Mouse (Mus musculus): ENCODE data around the gene Ttf2.

Ttf2 gene

GRCm38 (mm10) chr3:100973906-100974305 is 4.4 kb upstream of the Ttf2 start:
- peak; percentile 56 for DNase-seq

- peak; percentile 64 for DNase-seq
Measured at GRCm38 (mm10) chr3:100963849-100964542, 5.5 kb downstream of the Ttf2 start.

GRCm38 (mm10) chr3:100961501-100961900 is 8.0 kb downstream of the Ttf2 start:
- DNase-seq = no peak

- no peak for DNase-seq
Measured at GRCm38 (mm10) chr3:100961007-100961406, 8.5 kb downstream of the Ttf2 start.

GRCm38 (mm10) chr3:100954616-100955015 is 14.8 kb downstream of the Ttf2 start:
- no peak for DNase-seq

GRCm38 (mm10) chr3:100951531-100951930 is 17.9 kb downstream of the Ttf2 start:
- DNase-seq = no peak

DNA sequence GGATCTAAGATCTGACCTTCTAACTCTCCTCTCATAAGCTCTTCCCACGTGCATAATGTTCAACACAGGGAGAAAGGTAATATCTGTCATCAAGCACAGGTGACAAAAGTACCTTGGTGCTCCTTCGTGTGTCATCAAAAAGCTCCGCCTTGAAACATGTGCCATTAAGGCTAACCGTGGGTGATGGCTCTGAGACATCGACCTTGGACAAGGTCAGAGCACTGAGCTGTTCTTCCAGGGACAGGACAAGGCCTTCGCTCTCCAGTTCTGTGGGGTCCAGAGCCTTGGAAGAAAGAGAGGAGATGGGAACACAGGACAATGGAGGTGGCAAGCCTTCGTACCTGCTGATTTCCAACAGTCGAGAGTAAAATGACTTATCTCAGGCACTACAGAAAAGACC is 22.2 kb downstream of the Ttf2 start:
- DNase-seq = no peak

GRCm38 (mm10) chr3:100940496-100941037 is 28.9 kb downstream of the Ttf2 start:
- no peak for DNase-seq

GRCm38 (mm10) chr3:100938211-100938610 is 31.3 kb downstream of the Ttf2 start:
- DNase-seq = no peak

DNA sequence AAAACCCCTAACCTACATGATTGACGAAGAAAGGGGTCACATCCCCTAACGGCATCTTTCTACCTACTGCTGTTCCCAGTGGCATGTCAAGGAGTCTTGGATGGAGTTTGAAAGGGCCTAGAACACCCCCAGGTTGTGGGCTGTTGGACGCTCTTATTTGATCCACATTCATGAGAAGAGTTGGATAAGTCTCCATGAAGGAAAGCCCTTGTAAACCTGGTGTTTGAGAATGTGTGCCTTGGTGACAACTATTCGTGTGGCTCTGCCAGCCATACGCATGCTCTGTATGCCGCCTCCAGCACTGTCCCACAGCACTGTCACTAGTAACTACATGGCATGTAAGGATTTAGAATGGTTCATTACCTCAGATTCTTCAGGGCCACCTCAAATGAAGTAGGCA is 33.3 kb downstream of the Ttf2 start:
- DNase-seq = no peak

DNA sequence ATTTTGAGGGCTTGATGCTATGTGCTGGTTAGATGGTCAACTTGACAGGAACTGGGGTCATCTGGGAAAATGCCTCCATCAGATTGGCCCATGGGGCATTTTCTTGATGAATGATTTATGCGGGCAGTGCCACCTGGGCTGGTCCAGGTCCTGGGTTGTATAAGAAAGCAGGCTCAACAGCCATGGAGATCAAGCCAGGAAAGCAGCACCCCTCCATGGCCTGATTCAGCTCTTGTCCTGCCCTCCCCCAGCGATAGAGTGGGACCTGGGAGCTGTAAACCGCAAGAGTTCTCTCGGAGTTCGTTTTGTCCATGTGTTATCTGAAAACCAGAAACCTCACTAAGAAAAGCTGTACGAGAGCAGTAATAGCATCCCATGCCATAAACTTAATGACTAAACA is 33.9 kb downstream of the Ttf2 start:
- DNase-seq = no peak

DNA sequence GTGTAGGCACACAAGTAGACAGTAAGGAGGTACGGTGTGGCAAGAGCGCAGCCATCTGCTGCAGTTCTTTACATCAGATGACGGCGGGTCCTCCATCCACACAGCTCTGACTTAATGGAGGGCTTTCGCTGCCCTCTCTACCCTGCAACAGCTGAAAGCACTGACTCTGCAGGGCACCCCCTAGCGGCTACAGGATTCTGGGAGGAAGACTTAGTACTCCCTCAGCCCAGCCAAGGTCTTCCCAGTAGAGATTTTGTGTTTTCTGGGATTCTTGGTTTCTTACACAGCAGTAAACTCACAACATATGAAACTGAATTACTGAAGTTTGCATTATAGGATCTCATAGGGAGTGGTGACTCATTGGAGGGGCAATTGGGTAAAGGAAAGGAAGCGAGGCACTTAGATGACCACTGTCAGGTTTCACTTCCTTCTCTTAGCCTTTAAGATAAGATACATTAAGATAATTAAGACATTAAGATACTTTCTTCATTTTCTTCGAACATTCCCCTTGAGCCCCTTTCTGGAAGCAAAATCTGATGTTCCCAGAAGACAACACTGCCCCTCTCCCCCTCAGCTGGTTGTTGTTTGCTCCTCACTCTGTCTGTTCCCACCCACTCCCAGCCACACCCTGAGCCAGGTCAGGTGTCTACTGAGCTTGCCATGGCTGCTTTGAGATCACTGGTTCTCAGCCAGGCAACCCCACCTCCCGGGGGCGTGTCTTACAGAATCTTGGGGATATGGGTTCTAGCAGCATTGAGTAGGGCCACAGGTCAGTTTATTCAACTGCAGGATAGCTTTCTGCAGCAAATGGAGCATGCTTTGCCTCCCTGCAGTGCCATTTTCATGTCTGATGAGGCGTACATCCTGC is 37.2 kb downstream of the Ttf2 start:
- DNase-seq = peak; percentile 41

DNA sequence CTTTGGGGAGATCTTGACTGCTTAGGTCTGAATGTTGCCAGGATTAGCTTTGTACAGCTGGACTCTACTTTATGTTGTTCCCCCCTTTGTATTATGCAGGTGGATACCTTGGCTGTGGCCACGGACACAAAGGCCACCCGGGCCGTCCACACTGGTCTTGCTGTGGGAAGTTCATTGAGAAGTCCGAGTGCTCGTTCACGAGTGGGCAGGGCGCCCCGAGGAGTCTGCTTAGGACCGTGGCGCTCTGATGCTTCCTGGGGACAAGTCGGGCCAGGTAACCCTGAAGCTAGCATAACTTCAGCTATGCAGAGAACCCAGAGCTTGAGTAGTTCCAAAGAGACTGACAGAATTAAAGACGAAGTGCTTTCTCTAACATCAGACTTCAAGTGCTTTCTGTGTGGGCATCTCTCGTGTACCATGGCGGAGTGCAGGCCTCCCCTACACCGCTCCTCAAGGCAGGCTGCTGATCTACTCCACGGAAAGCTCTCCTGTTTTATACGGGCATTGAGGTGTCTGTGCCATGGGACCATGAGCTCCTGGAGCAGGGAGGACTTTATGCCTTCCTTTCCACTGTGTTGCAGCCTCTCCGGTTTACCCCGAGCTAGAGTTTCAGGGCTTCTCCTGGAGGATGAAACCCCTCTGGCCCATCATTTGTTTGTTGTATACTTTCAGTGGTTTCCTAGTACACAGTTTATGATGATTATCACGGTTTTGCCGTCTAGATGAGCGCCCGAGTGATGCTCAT is 38.0 kb downstream of the Ttf2 start:
- no peak for DNase-seq

- DNase-seq = peak; percentile 29
Measured at GRCm38 (mm10) chr3:100925176-100925575, 44.3 kb downstream of the Ttf2 start.

GRCm38 (mm10) chr3:100924065-100924732 is 45.3 kb downstream of the Ttf2 start:
- peak; percentile 24 for DNase-seq

- no peak for DNase-seq
Measured at GRCm38 (mm10) chr3:100922506-100923375, 46.7 kb downstream of the Ttf2 start.

DNA sequence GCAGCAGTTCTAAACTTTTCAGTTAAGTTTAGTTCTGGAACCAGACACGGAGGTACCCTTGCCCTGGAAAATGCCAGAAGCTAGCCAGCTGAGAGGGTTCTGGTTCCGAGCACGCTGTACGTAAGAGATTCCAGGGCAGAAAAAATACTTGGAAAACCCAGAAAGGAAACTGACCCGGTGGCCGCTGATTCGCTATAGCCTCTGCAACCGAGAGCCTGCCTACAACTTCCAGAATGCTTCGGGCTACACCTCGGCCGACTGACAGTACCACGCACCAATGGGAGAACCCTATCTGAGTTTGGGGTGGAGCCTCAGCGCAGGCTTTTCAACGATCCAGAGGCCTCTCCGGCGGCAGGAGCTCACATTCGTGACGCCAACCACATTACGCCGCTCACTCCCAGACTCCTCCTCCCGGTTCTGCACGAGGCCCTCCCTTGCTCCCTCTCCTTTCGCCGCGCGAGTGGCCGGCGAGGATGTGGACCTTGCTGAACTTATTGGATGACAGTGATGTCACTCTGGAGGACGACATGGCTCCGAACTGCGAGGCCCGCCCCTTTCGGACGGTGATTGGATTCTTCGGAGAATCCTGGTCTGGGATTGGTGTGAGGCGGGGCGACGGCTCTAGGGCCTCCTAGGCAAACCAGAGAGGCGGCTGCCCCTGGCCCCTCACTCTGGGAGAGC is 47.5 kb downstream of the Ttf2 start, which contains the start of gene Trim45:
TSS of gene Trim45 (plus strand) at position 378 of the 681 bp plus-strand sequence.
- DNase-seq = peak; percentile 100

DNA sequence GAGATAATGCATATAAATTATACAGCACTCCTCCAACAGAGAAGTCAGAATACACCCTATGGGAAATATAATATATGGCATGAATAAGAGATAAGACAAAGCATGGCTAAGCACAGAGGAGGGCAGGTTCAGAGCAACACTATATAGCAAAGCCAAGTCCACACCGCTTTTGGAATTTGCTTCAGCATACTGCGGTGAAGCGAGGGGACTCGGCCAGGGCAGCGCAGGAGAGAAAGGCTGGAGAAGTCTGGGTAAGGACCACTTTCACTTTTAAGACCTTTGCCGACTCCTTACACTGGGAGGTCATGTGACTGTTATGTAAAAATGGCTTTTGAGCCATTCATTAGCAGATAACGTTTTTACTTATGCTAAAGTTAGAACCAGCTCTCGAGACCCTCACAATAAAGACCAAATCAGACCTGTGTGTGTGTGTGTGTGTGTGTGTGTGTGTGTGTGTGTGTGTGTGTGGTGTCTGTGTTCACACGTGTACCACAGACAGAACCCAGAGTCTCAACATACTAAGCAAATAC is 48.8 kb downstream of the Ttf2 start:
- no peak for DNase-seq

DNA sequence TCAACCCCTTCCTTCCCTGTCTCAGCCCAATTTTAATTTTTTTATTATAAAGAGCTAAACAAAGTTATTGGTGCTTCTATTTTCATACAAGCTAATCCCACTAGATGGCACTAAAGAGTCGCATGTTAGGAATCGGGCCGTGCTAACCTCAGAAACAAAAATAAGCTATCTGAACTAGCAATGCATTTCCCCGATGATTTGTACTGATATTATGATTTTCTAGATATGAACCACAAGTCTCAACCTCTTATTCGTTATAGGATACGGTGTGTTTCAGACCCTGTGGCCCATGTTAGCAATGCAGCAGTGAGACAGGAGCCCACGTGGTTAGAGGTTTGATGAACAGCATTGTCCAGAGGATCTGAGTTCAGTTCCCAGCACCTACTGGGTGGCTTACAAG is 52.6 kb downstream of the Ttf2 start:
- peak; percentile 60 for DNase-seq

GRCm38 (mm10) chr3:100911498-100912213 is 57.8 kb downstream of the Ttf2 start:
- DNase-seq = no peak

Measured in lung, postnatal 10 days (tissue).